Mouse (Mus musculus) bone marrow, adult 2 months (tissue): ENCODE results near the gene Tnip2. TPM values are rescaled to one million over a fixed set of nuclear protein-coding genes. Genes with fewer than 3 reads are reported as not detected.

Source experiments
- H3K27ac ChIP-seq: fragments of 200-500 bp; 2 replicates; pipeline ENCODE4 v1.5.1; 2012; ENCODE audit warnings: low read depth, mild to moderate bottlenecking, control low read depth, inconsistent platforms, low read length; ENCODE audit not compliant: control insufficient read depth, poor library complexity, insufficient read depth
- H3K4me1 ChIP-seq: fragments of 200-500 bp; 2 replicates; pipeline ENCODE4 v1.6.1; 2011; ENCODE audit warnings: low read length; ENCODE audit not compliant: control insufficient read depth, insufficient read depth
- H3K4me3 ChIP-seq: fragments of 200-500 bp; replicated peaks from 2 replicates; pipeline ENCODE3; 2011; ENCODE audit warnings: mild to moderate bottlenecking, low read depth, low read length, control low read depth; ENCODE audit not compliant: control insufficient read depth
- CTCF ChIP-seq: fragments of 200-500 bp; IDR thresholded peaks from 2 replicates; pipeline ENCODE4 v1.5.1; 2011; ENCODE audit warnings: low read length, control low read depth; ENCODE audit not compliant: control insufficient read depth, insufficient read depth
- POLR2A ChIP-seq: fragments of 200-500 bp; IDR thresholded peaks from 2 replicates; pipeline ENCODE4 v1.6.1; 2011; ENCODE audit warnings: low read depth, mild to moderate bottlenecking, control low read depth, low read length, borderline replicate concordance; ENCODE audit not compliant: control insufficient read depth
- whole genome bisulfite sequencing: fragments of 180-500 bp; shearing (Covaris S2); methylation state at CpG from one replicate; pipeline ENCODE4 v1.1.7; 2018; 5-methylcytosine and 5-hydroxymethylcytosine counted together
- polyA plus RNA-seq: library from polyadenylated mRNA; stranded (reverse); fragments of >200 nt; gene quantifications from 2 replicates; pipeline ENCODE4 v1.2.4, GENCODE M21; 2011; ENCODE audit warnings: low replicate concordance; ENCODE audit not compliant: missing spikeins, insufficient read depth, insufficient read length

The Tnip2 gene
- polyA plus RNA-seq: 4.6 and 15.1 TPM in 2 replicates

DNA sequence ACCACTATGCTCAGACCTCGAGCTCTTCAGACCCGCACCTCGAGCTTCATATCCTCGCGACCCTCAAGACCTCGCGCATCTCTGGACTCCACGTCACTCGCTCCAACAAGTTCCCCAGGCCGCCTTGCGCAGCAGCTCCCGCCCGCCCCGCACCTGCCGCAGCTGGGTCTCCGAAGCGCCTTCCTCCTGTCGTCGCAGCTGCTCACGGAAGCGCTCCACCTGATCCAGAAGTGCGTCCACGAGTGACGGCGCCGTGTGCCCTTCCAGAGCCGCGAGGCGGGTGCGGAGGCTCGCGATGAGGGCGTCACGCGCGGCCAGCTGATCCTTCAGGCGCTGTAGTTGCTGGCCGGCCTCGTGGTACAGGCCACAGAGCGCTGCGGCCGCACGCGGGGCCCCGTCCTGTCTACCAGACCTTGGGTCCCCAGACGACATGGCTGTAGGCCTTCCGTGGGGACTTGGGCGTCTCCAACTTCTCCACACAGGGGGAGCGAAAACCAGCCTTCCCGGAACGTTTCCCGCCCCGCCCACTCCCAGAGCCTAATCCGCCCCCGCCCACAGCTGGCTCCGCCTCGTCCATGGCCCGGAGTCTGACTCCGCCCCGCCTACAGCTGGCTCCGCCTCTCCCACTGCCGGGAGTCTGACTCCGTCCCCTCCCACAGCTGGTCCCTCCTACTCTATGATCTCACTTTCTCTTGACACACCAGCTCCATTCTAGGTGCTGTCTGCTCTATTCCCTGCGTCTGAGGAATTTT lies at the start of gene Tnip2:
TSS of gene Tnip2 (minus strand) at position 526 of the 752 bp plus-strand sequence.
- TF ChIP-seq POLR2A (peak; percentile 52; the same call in 1 of the 2 replicates), CTCF (no peak)
- no peaks in the 10 kb centered on the region; the same call in 1 of the 2 replicates for H3K4me1 ChIP-seq
- H3K27ac ChIP-seq: peak within 1 kb of the TSS; percentile 67
- H3K4me3 ChIP-seq: peak within 1 kb of the TSS; percentile 84
- WGBS: under 1% methylated on average over 64 of the region's 64 CpGs

DNA sequence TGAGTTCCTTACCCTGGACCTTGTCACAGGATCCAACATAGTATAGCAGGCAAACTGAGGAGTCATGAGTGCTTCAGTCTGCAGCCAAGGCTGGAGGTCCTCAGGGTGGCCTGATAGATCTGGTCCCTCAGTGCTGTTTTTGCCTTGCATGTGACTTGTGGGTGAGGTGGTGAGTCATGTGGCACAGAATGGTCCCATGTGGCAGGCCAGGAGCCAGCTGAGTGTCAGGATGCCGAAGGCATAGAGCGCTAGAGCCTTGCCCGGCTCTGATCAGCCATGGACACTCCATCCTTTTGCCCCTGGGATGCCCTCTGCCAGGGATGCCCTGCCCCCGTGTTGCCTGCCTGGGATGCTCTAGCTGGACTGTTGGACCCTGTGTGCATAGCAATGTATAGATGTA lies 38.0 kb upstream of the Tnip2 start:
- Histone ChIP-seq H3K4me3 (no peak overlapping the region), H3K27ac (no peak overlapping the region), H3K4me1 (peaks cover 5% of the 10 kb centered on the region)
- no peak for TF ChIP-seq POLR2A
- no peak for TF ChIP-seq CTCF
- 92% methylated on average over 4 of the region's 4 CpGs for WGBS

DNA sequence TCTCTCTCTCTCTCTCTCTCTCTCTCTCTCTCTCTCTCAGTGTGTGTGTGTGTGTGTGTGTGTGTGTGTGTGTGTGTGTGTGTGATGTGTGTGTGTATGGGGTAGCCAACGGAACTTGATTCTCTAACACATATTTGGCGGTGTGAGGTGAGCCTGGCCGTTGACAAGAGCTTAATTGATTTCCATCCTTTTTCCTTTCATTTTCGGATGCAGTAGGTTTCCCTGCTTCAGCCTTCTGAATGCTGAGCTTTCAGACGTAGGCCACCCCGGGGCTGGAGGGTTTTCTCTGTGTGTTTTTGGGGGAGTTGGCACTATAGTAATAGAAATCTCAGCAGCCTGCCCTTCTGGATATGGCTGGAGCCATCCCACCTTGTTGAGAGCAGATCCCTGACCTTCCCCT lies 36.5 kb upstream of the Tnip2 start:
- TF ChIP-seq CTCF (no peak), POLR2A (no peak)
- H3K27ac ChIP-seq: no peak overlapping the region
- peak overlapping the region; percentile 56 for H3K4me3 ChIP-seq
- WGBS: 18% methylated on average over 6 of the region's 6 CpGs
- H3K4me1 ChIP-seq: peaks cover 5% of the 10 kb centered on the region

DNA sequence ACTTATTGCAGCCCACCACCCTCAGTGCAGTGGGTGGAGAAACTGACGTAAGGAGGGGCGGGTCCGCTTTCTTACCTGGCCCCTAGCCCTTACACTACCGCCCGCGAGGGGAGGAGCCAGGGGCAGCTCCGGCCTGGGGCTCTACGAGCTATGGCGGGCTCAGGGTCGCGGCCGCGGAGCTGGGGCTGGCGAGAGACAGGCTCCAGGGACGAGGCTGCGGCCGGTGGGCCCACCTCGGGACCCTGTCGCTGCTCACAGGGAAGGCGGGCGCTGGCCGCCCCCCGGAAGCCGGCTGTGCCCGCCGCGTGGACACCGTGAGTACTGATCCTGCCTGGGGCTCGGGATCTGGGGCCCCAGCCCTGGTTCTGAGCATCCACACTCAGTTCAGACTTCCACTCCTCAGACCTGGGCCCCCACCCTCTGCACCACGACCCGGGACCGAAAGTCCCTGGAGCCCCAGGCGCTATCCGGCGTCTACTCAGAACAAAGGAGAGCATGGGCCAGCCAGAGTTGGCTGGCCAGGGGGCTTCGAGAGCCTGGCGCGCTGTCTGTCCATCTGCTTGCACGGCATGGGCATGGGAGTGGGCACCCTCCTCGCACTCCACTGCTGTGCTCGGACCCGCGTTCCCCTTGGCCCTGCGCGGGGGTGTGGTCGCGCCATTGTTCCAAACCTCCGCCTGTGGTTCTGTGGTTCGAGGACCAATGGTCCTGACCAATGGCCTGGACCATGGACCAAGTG lies 35.9 kb upstream of the Tnip2 start:
- H3K4me3 ChIP-seq: peak overlapping the region; percentile 56
- H3K27ac ChIP-seq: peak overlapping the region; percentile 26; the same call in 1 of the 2 replicates
- WGBS: 3% methylated on average over 49 of the region's 49 CpGs
- no peak for TF ChIP-seq POLR2A
- TF ChIP-seq CTCF: no peak
- H3K4me1 ChIP-seq: peaks cover 5% of the 10 kb centered on the region

DNA sequence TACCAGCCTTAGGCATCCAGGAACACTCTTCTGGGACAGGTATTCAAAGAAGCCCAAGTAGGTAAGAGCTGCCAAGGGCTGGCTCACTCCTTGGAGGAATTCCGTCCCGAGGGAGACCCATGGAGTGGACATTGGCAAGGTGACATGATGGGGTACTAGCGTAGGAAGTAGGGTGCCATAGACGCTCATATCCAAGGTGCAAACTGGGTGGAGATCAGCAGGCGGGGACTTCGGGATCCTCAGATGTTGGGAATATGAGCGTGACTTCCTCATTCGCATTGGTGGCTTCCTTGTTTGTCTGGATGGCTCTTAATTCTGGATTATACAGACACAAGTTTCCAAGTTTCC lies 35.3 kb upstream of the Tnip2 start:
- no peak overlapping the region for H3K27ac ChIP-seq
- H3K4me1 ChIP-seq: peaks cover 7% of the 10 kb centered on the region
- WGBS: 36% methylated on average over 8 of the region's 8 CpGs
- TF ChIP-seq CTCF (no peak), POLR2A (no peak)
- peak overlapping the region; percentile 56 for H3K4me3 ChIP-seq

- peaks cover 9% of the 10 kb centered on the region for H3K4me1 ChIP-seq
- peak; percentile 71 for TF ChIP-seq CTCF
- no peak for TF ChIP-seq POLR2A
- no peak overlapping the region for H3K4me3 ChIP-seq
- no peak overlapping the region for H3K27ac ChIP-seq
Observed at GRCm38 (mm10) chr5:34547410-34547809, 33.6 kb upstream of the Tnip2 start.

DNA sequence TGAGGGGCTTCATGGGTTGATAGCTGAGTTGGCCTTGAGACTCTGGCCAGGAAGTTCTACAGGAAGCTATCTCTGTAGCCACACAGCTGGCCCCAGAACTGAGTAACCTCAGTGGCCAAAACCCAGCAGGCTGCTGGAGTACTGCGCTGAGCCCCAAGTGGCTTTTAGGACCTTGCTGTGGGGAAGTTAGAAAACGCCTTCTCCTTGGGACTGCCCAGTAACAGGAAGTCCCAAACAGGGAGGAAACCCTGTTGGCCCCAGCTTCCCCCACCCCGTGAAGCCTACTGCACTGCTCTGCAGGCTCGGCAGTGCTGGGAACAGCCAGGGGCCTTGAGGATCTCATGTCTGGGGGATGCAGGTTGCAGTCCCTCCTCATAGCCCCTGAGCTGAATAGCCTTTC lies 29.3 kb upstream of the Tnip2 start:
- Histone ChIP-seq H3K4me1 (peaks cover 15% of the 10 kb centered on the region), H3K27ac (peak overlapping the region; percentile 56), H3K4me3 (peak overlapping the region; percentile 89)
- WGBS: 3% methylated on average over 4 of the region's 4 CpGs
- TF ChIP-seq POLR2A: peak; percentile 71; the same call in 1 of the 2 replicates
- TF ChIP-seq CTCF: no peak

GRCm38 (mm10) chr5:34542166-34542565 lies 28.4 kb upstream of the Tnip2 start:
- Histone ChIP-seq H3K4me3 (no peak overlapping the region), H3K4me1 (peaks cover 17% of the 10 kb centered on the region), H3K27ac (peak overlapping the region; percentile 56)
- 85% methylated on average over 1 of the region's 1 CpGs for WGBS
- TF ChIP-seq CTCF (no peak), POLR2A (no peak)

GRCm38 (mm10) chr5:34539121-34539520 lies 25.3 kb upstream of the Tnip2 start:
- Histone ChIP-seq H3K4me3 (no peak overlapping the region), H3K27ac (peak overlapping the region; percentile 20; the same call in 1 of the 2 replicates), H3K4me1 (peaks cover 29% of the 10 kb centered on the region)
- TF ChIP-seq CTCF: no peak
- no peak for TF ChIP-seq POLR2A
- whole genome bisulfite sequencing: 39% methylated on average over 2 of the region's 2 CpGs
